Mouse (Mus musculus): ENCODE measurements around the gene Sirt2.

DNA sequence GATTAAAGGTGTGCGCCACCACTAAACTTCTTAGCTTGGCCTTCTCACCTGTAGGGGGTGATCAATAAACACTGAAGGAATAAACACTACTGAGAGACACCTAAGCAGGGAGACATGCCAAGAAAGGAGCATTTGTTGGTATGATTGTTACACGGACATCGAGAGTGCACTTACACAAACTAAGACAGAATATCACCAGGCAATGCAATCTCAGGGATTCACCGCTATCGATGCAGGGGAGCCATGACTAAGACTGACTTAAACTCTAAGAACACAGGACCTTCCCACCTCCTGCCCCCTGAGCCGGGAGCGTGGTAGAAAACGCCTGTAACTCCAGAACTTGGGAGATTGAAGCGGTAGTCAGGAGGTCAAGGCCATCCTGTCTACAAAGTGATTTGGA is 25.6 kb upstream of the Sirt2 start:
- no peak for TF ChIP-seq CTCF (IDR thresholded peaks at IDR 0.05; ENCODE audit: insufficient read depth, low read length)
- no peak for TF ChIP-seq POLR2A (IDR thresholded peaks at IDR 0.05; ENCODE audit: borderline replicate concordance, extremely low read depth, low read depth, low read length)
